Mouse (Mus musculus): ENCODE data around the gene Polq. TPM values are rescaled to one million over a fixed set of nuclear protein-coding genes. Genes with fewer than 3 reads are reported as not detected.

Polq gene
- polyA plus RNA-seq (2012; rRNA removed): 0.51 and 0.66 TPM in 2 replicates

- DNase-seq (ENCODE audit: low spot score): peak; percentile 66
These were observed at the start of gene Polq for GRCm38 (mm10) chr16:37011061-37011921. TSS of gene Polq (plus strand) at chr16:37011786.

- no peak for DNase-seq (ENCODE audit: low spot score)
These were observed 48.2 kb upstream of the Polq start for GRCm38 (mm10) chr16:36963415-36963814.

- DNase-seq (ENCODE audit: low spot score): no peak
These were observed 32.5 kb upstream of the Polq start for GRCm38 (mm10) chr16:36979127-36979526.

GRCm38 (mm10) chr16:36983796-36984195, 27.8 kb upstream of the Polq start:
- no peak for DNase-seq (ENCODE audit: low spot score)

- no peak for DNase-seq (ENCODE audit: low spot score)
These were observed 25.9 kb upstream of the Polq start for GRCm38 (mm10) chr16:36985636-36986042.

- no peak for DNase-seq (ENCODE audit: low spot score)
These were observed 24.2 kb upstream of the Polq start for GRCm38 (mm10) chr16:36987399-36987798.

- DNase-seq (ENCODE audit: low spot score): no peak
These were observed 23.5 kb upstream of the Polq start for GRCm38 (mm10) chr16:36988066-36988465.

GRCm38 (mm10) chr16:36989493-36989892, 22.1 kb upstream of the Polq start:
- DNase-seq (ENCODE audit: low spot score): no peak

GRCm38 (mm10) chr16:36989999-36990625, 21.5 kb upstream of the Polq start, which contains the start of gene Fbxo40:
TSS of gene Fbxo40 (minus strand) at chr16:36990467.
- DNase-seq (ENCODE audit: low spot score): no peak

- DNase-seq (ENCODE audit: low spot score): no peak
These were observed 13.9 kb upstream of the Polq start for GRCm38 (mm10) chr16:36997650-36998049.

- DNase-seq (ENCODE audit: low spot score): no peak
These were observed 12.1 kb upstream of the Polq start for GRCm38 (mm10) chr16:36999366-36999972.

- DNase-seq (ENCODE audit: low spot score): no peak
These were observed 2.3 kb upstream of the Polq start for GRCm38 (mm10) chr16:37009262-37009661.

GRCm38 (mm10) chr16:37010370-37010769, 1.2 kb upstream of the Polq start:
- no peak for DNase-seq (ENCODE audit: low spot score)

- no peak for DNase-seq (ENCODE audit: low spot score)
These were observed 320 bp downstream of the Polq start for GRCm38 (mm10) chr16:37011922-37012289.

GRCm38 (mm10) chr16:37012336-37012735, 750 bp downstream of the Polq start:
- no peak for DNase-seq (ENCODE audit: low spot score)

- no peak for DNase-seq (ENCODE audit: low spot score)
These were observed 16.0 kb downstream of the Polq start for GRCm38 (mm10) chr16:37027581-37027980.

- no peak for DNase-seq (ENCODE audit: low spot score)
These were observed 20.4 kb downstream of the Polq start for GRCm38 (mm10) chr16:37031996-37032395.

- no peak for DNase-seq (ENCODE audit: low spot score)
These were observed 23.2 kb downstream of the Polq start for GRCm38 (mm10) chr16:37034751-37035150.

GRCm38 (mm10) chr16:37059631-37060030, 48.0 kb downstream of the Polq start:
- DNase-seq (ENCODE audit: low spot score): no peak

- no peak for DNase-seq (ENCODE audit: low spot score)
These were observed 49.7 kb downstream of the Polq start for GRCm38 (mm10) chr16:37061261-37061660.

- no peak for DNase-seq (ENCODE audit: low spot score)
These were observed 60.8 kb downstream of the Polq start for GRCm38 (mm10) chr16:37072354-37072753.

- DNase-seq (ENCODE audit: low spot score): no peak
These were observed 78.1 kb downstream of the Polq start for GRCm38 (mm10) chr16:37089648-37090047.

Data from urinary bladder, adult 2 months (tissue).